Mouse (Mus musculus): ENCODE results near the gene Ppm1j. TPM values are rescaled to one million over a fixed set of nuclear protein-coding genes. Genes with fewer than 3 reads are reported as not detected.

Gene Ppm1j
- polyA plus RNA-seq (2012; rRNA removed; ENCODE audit: low replicate concordance): 27.7 and 34.4 TPM in 2 replicates

DNA sequence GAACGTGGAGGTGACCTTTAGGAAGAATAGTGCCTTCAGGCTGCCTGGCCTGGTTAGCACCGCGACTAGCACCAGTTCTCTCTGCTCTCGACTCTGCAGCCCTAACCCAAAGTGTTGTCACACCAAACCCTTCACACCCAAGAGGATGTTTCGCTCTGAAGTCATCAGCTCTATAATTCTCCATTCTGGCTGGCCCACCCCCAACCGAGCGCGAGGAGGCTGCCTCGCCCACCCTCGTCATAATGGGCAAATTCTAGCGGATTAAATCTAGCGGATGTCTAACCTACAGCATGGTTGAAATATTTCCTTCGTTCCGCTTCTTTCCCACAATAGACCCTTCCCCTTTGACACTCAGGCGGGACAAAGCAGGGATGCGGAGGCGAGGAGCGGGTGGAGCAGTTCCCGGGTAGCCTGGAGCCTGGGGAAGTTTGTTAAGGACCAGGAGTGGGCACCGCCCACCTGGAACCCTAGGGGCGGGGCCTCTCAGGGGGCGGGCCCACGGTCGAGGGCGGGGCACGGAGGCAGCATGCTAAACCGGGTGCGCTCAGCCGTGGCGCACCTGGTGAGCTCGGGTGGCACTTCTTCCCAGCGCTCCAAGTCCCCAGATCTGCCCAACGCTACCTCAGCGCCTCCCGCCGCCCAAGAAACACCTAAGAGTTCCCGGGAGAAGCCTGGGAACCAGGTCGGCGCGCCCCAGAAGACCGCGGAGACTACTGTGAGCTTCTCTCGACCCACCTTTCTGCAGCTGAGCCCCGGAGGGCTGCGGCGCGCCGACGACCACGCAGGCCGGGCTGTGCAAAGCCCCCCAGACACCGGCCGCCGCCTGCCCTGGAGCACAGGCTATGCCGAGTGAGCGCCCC is at the start of gene Ppm1j:
Ppm1j (plus strand) TSS at position 496 of the 860 bp plus-strand sequence.

DNA sequence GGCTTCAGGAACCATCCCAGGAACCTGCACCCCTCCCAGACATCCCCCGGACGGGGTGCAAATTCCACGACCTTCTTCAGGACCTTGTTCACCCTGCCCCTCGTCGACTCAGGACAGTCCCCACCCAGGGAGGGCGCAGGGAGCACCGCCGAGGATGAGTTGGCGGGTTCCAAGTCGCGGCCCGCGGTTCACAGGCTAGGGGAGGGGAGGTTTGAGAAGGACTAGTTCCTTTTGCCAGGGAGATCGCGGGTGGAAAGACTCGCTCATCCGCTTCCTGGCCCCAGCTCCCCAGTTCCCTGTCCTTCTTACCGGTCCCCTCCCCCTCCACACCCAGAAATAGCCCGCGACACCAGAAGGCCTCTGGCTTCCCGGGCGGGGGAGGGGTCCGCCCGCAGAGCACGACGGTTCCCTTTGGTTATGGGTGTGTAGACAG is 631 bp downstream of the Ppm1j start, which contains the start of gene Fam19a3:
Fam19a3 (minus strand) TSS at position 370 of the 433 bp plus-strand sequence.

DNA sequence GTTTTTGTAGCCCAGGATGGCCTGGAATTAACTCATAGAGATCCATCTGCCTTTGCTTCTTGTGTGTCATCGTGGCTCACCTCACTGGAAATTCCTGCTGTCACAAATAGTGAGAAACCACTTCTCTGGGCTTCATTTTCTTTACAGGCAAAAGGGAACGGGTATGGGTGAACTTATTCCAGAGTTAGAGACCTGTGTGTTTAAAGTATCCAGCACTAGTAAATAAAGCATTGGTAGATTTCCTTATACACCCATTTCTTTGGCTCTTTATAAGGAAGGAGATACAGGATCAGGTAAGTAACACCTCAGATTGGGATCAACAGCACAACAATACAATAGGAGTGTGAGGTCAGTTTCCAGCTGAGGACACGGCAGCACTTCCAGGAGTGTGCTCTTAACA is 7.2 kb downstream of the Ppm1j start, which contains the start of gene Rhoc:
Rhoc (plus strand) TSS at position 301 of the 400 bp plus-strand sequence.

DNA sequence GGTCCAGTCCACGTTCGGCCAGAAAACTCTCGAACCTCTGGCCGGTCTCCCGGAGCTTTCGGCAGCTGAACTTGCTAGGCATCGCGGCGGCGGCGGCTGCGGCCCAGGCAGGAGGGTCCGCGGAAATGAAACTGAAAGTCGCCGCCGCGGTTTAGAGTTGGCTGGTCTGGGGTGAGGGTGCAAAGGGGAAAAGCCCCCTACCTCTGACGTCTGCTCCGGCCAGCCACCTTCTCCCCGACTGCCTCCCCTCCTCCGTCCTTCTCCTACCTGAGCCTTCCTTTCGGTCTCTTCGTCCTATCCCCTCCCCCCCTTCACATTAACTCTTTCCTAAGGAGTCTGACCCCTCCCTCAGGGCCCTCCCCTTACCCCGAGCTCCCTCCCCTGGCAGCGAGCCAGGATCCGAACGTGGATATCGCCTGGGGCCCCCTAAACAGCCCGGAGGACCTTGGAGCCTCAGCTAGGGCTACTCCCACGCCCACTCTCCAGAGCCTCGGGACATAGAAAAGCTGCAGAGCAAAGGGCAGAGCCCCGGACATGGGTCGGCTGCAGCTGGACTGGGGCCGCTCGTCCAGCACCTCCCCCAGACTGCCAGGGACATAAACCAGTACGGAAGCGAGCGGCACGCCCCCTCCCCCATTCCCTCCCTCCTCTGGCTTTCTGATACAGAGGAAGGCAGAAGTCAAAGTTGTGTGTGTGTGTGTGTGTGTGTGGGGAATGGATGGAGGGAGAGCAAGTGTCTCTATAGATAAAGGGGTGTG is 37.3 kb downstream of the Ppm1j start, which contains the start of gene Mov10:
Mov10 (minus strand) TSS at position 573 of the 758 bp plus-strand sequence.

Other genes with a start within 250 kb of the Ppm1j start
- gene Slc16a1, start 142.4 kb upstream of the Ppm1j start, polyA plus RNA-seq (2012; rRNA removed; ENCODE audit: low replicate concordance): 19.7 and 33.9 TPM in 2 replicates
- gene Fam19a3, start 784 bp downstream of the Ppm1j start, polyA plus RNA-seq (2012; rRNA removed; ENCODE audit: low replicate concordance): 0.29 and 1.9 TPM in 2 replicates
- 113 and 121 TPM in 2 replicates for gene Rhoc, start 7.3 kb downstream of the Ppm1j start, polyA plus RNA-seq (2012; rRNA removed; ENCODE audit: low replicate concordance)
- 16.8 and 22.4 TPM in 2 replicates for gene Mov10, start 37.5 kb downstream of the Ppm1j start, polyA plus RNA-seq (2012; rRNA removed; ENCODE audit: low replicate concordance)
- gene St7l, start 82.9 kb downstream of the Ppm1j start, polyA plus RNA-seq (2012; rRNA removed; ENCODE audit: low replicate concordance): 6.4 and 8.5 TPM in 2 replicates
- 18.8 and 44.7 TPM in 2 replicates for gene Capza1, start 83.4 kb downstream of the Ppm1j start, polyA plus RNA-seq (2012; rRNA removed; ENCODE audit: low replicate concordance)
- gene Wnt2b, start 180.9 kb downstream of the Ppm1j start, polyA plus RNA-seq (2012; rRNA removed; ENCODE audit: low replicate concordance): 1.4 and 2.0 TPM in 2 replicates